Mouse (Mus musculus) cerebellum, adult (tissue): ENCODE data around the gene Drosha.
"Not testable (repeated sequence)": the region's sequence is repeated elsewhere in the genome, so short reads cannot be mapped to it uniquely, and the experiment has no call there.

Experiments
- ATAC-seq: cut with Nextera tagmentation; 2 replicates; pipeline ENCODE4 v1.9.2; 2017; ENCODE audit warnings: mild to moderate bottlenecking, moderate library complexity, mixed read lengths; ENCODE audit not compliant: insufficient number of reproducible peaks, low FRiP score, low TSS enrichment

Drosha gene

DNA sequence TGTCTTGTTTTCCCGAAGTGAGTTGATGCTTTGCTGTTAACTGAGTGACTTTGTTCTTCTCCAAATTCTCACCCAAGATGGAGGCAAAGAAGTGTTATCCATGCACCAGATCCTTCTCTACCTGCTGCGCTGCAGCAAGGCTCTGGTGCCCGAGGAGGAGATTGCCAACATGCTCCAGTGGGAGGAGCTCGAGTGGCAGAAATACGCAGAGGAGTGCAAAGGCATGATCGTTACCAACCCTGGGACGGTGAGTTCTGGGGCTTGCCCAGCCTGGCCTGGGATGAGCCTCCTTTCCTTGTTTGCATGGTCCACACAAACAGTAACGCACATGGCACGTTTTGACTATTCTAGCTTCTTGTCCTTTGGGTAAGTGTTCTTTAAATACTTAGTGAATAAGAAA, 54.0 kb downstream of the Drosha start:
- ATAC-seq, result no peak

DNA sequence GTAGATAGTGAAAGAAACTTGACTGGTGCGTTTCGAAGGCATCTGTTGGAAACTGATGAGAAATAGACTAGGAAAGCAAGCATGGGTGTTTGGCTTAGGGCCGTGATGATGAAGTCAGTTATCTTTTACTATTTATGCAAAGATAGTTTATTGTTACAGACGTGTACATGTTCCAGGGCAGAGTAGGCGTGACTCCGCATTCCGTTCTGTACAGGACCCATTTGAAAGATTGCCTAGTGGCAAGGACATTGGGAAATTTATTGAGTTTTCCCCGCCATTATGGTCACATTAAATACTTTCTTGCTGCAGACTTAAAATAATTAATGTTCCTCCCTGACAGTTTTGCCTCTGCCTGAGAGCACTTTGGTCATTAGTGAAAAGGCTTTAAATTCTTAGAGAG, 55.3 kb downstream of the Drosha start:
- no peak for ATAC-seq

DNA sequence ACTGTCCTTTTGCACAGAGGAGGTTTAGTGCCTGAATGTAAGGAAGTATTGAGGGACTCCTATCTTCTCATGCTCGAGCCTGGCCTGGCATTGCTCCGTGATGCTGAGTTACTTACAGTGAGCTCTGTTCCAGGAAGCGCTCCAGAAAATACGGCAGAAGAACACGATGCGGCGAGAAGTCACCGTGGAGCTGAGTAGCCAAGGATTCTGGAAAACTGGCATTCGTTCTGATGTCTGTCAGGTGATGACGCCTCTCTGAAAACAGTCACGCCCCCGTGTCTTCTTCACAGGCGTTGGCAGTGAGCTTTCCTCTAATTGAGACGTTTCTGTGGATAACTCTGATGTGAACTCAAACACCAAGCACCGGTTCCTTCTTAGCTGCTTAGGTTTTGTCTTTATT, 60.2 kb downstream of the Drosha start:
- no peak for ATAC-seq

DNA sequence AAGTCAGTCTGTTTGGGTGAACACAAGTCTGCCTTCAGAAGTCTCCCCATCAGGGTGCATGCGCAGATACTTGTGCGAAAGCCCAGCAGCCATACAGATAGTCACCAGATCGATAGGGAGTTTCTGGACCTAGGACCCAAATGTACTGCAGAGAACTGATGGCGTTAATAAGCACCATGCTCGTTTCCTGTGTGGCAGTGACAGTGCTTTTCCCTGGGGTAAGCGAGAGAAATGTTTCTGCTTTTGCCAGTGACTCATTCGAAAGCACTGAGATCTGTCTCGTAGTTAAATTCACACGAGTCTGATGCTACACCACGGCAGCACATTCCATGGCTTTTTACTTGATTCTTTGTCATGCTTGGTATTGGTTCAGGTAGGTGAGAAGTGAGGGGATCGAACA, 60.7 kb downstream of the Drosha start:
- ATAC-seq, result no peak

DNA sequence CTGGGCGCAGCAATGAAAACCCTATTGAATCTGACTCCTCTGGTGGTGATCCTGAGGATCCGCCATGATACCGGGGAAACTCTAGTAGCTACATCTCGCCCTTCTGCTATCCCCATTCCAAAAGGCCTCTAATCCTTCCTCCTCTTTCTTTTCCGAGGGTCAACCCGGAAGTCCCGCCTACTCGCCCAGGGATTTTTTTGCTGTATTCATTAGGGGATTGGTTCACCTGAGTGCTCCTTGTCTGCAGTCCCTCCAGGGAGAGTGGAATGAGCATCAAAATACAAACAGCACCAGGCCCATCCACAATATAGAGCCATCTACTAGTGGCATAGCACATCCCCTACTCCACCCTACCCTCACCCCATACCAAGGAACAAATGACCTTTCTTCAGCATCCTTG, 62.6 kb downstream of the Drosha start:
- no peak for ATAC-seq

DNA sequence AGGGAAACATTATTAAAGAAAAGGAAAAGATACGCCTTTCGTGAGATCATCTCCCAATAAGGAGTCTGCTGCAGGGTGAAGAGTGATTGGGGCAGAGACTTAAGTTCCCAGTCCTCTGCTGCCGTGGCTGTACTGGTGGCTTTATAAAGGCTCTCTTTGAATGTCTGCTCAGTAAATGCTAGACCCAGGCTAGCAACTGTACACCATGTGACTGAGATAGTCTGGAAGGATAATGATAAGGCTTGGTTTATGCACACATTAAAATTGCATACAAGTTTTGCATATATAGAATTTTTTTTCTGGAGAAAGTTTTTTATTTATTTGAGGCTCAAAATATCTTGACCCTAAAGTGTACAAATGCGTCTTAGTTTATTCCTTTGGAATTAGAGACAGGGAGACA, 63.7 kb downstream of the Drosha start:
- ATAC-seq, result no peak

DNA sequence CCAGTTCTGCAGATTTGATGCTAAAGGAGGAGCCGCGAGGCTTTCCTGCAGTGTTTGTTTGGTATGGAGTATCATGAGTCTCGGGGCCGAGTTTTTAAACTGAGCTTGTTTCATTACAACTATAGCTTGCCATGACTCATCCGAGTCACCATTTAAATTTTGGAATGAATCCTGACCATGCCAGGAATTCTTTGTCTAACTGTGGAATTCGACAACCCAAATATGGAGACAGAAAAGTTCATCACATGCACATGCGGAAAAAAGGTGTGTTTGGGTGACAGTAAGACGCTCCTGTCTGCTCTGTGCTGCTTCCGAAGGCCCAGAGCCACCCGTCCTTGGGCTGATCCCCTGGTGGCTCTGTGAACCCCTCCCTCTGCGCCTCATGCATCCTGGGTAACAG, 65.3 kb downstream of the Drosha start:
- no peak for ATAC-seq

DNA sequence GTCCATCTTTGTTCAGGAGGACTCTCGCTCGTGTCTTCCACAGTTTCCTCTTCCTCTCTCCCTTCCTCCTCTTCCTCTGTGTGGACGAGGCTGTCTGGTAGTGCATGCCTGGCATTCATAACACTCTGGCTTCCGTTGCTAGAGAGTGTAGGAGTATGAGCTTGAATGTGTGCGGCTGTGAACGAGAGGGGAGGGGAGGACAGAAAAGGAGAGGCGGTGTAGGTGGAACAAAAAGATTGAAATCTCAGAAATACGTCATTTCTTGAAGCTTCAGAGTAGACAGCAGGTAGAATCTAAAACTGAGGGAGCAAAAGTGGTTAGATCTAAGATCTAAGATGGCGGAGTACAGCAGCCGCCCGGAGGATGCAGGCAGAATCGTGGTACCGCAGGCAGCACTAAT, 70.8 kb downstream of the Drosha start:
- ATAC-seq, result no peak

DNA sequence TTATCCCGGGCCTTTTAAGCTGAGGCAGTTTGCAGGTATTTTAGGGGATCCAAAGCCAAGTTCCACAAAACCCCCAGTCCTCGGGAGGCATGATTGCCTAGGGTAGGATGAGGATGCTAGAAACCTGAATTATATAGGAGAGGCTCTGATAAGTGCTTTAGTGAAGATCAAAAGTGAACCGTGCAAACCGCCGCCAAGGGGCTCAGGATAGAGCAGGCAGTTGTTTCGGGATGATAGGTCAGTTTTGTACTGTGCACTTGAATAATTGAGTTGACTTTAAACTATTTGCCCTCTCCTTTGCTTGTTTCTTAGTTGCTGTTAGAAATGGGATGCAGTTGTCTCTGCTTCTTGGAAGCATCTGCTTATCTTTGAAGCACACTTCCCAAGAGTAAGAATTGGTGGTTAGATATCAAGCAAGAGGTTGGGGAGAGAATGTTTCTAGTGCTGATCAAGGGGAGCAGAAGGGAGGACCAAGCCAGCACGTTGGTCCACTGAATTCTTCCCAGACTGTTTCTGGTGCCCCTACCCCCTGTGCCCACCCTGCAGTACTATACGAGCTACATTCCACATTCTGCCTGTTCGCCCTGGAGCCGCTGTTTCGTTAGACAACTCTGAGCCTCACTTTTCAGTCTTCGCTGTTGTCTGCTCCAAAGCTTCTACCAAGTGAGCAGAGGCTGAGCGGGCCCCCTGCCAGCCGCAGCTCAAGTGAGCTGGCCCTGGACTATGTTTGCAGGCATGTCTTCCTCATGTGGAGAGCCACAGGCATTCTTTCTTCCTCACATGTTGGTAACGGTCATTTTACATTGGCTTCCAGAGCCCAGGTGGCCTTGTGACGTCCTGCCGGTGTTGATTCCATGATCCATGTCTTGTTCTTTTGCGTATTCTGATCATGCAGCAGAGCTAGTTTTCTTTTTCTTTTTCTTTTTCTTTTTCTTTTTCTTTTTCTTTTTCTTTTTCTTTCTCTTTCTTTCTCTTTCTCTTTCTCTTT, 71.7 kb downstream of the Drosha start:
- ATAC-seq, result no peak

DNA sequence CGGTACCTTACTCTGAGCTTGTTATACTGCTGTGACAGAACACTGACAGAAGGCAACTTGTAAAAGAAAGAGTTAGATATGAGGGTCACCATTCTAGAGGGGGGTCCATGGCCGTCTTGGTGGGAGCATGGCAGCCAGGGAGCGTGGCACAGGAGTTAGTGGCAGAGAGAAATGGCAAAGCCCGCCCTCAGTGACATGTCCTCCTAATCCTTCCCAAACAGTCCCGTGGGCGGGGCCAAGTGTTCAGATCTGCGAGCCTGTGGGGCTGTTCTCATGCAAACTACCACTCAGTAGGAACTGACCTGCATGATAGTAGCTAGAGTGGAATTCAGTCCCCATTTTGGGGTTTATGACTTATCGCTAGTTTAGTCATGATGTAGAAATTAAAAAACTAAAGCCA, 73.2 kb downstream of the Drosha start:
- ATAC-seq, result no peak

DNA sequence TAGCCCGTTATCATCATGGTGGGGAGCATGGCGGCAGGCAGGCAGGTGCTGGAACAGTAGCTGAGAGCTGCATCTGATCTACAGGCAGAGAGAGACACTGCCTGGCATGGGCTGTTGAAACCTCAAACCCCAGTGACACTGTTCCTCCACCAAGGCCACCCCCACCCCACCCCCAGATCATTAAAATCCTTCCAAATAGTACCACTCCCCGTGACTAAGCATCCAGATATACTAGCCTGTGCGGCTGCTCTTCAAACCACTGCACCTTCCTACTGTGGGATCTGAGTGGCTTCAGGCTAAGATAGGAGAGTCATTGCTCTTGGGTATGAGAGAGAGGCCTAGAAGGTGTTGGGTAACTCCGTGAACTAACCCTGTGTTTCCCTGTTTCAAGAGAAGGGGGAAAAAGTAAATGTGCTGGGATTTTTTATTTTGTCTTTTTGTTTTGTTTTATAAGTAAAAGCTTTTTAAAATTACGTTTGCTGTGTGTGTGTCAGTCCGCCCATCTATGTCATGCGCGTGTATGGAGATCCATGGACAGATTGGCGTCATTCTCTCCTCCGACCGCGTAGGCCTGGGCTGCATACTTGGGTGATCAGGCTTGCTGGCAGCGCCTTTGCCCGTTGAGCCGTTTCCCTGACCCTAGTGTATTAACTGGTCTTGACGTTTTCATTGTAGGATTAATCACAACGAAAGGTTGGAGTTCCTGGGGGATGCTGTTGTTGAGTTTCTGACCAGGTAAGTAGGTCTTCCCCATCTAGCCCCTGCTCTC, 76.0 kb downstream of the Drosha start:
- ATAC-seq, result no peak

DNA sequence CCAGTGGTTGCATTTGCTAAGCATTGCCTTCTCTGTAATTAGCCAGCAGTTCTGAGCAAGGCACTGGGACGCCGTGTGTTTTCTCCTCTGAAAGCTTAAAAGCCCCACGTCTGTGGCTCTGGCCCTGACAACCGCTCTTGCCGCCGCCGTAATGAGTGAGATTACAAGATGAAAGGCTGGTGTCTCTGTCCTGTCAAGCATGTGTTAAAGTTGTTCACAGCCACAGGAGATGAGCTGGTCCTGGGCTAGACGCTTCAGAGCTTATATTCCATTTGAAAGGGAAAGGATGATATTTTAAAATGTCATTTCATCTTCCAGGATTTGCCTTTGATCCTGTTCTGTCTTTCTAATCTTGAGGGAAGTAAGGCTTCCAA, 76.6 kb downstream of the Drosha start:
- ATAC-seq, result no peak

DNA sequence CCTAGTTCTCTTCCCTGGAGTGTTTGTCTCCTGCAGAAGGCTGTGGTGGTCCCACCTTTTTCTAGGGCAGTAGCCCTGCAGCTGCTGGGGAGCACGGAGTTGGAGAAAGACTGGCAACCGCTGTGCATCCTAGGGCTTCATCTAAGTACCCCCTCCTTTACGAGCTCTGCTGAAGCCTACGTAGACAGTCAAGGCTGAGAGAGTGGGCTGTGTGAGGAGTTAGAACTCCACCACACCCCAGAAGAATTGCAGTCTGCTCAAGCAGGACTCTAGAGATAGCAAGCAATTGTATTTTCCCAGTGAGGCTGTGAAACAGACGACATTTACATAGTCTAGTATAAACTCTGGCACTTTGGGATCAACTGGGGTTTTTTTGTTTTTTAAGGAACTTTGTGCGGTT, 79.8 kb downstream of the Drosha start:
- no peak for ATAC-seq

DNA sequence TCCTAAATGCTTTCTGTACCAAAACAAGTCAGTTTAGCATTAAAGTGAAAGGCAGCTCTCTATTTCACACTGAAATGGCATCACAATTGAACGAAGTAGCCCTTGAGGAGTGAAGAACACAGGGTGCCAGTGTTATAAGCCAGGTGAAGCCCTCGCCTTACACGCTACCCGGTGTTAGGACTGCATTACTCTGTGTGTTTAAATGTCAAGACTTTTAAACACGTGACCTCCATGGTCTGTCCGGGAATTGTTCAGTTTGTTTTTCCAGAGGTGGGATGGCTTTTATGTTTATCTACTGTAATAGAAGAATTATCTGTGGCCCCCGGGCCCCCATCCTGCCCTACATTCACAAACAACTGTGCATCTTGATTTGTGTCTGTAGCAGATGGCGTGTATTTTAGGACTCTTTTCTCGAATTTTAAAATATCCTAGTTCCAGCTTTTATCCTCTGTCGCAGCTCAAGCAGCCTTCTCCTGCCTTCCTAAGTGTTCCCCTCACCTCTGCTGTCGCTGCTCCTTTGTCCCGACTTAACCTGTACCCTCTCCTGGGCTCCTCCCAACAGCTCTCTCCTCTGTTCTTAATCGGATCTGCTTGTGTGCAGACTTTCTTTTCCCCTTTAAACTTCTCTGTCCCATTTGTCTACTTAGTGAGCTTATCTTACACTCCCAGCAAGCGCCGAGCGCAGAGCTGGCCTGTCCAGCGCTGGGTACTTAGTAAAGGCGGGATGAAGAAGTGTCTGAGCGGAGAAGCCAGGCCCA, 83.5 kb downstream of the Drosha start:
- ATAC-seq, result no peak

DNA sequence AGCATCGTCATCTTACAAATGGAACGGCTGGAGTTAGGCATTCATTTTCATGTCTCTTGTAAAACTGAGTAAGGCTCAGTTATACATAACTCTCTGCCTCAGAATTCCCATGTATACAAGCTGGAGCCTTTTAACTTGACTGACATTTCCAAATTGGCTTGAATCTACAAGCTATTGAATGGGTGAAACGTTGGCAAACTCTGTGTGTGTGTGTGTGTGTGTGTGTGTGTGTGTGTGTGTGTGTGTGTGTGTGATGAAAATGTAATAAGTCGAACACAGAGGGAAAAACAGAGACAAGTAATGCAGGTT, 84.1 kb downstream of the Drosha start:
- ATAC-seq, result no peak

DNA sequence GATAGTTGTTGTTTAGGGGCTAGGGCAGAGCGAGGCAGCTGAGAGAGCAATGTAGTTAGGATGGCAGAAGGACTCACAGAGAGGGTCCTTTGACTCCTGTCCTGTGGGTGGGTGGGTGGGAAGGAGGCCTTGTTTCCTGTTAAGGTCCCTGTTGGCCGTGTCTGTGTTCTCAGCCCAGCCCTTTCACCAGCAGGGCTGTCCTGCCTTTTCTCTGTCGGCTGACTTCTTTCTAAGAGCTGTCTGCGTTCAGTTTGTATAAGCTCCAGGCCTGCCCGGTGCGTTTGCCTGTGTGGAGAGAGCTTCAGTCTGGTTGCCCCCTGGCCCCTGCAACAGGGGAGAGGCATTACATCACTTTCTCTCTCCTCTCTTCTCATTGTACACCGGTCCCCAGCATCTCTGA, 84.6 kb downstream of the Drosha start:
- ATAC-seq, result no peak

DNA sequence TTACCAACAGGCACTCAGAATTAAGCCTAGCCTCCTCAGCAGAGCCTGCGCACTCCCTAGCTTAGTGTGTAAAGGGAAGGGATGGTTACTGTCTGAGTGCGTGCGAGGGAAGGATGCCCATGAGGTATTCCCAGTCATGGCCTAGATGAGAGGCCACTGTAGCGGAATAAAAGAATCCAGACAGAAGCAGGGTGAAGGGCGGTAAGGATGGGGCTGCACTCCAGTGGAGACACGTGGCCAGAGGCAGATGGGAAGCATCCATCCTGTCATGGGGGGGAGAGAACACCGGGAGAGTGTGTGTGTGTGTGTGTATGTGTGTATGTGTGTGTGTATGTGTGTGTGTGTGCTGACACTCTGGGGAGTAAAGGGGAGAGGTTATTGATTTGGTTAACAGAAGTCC, 86.5 kb downstream of the Drosha start:
- ATAC-seq, result no peak

DNA sequence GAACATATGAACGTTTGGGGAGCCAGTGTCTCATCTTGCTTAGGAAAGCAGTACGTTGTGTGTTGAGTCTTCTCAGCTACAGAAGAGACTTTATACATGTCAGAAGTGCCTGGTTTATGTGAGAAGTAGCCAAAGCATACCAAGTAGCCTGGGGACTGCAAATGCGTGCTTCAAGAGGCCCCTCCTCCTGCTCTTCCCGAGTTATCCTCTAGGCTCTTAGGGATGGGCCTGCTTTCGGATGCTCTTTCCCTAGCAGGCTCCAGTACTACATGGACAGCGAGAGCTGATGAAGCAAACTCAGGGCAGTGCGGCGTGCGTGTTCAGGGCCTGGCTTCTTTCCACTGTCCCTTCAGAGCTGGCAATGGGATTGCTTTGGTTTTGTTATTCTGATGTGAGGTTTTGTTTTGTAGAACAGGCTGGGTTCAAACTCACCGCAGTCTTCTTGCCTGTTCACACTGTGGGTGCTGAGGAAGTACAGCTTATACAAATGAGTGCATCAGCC, 91.8 kb downstream of the Drosha start:
- no peak for ATAC-seq

DNA sequence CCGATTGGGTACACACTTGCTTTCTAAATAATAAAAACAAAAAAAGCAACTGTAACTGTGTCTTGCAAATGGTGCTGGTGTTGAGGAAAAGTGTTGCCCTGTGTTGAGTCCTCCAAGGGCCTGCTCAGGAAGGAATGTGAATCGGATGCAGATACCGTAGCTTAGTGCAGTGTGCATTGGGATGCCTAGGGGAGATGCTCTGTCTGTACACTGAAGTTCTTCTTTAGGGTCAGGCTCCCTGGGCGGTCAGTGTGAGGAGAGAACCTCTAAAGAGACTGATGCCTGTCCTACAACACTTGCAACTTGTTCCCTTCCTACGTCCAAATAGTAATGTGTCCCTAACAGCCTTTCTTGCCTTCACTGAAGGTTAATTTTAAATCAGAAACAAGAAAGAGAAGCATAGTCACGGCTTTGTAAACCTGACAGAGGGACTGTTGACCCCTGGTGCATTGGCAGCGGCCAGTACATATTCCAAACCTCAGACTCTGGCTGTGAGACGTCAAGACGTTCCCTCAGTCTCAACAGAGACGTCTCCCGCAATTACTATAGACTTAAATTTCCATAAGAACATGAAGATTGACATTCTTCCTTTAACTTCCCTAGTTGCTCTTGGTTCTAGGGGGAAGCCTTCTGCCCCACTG, 94.8 kb downstream of the Drosha start:
- ATAC-seq, result not testable (repeated sequence)
